Mouse (Mus musculus) hindbrain, embryonic 15.5 days (tissue): ENCODE measurements at regions not wholly inside any gene's neighbourhood (a gene's known extent, or its start where the extent isn't known, plus 50 kb on each side); places are given as distances from the start of the nearest gene placed in this dataset.

ENCODE experiments used
- ATAC-seq: fragments of 200-750 bp; cut with Nextera tagmentation; 2 replicates; pipeline ENCODE4 v1.8.0; 2017; ENCODE audit warnings: low read depth, moderate number of reproducible peaks, moderate TSS enrichment; ENCODE audit not compliant: low FRiP score
- H3K27ac ChIP-seq: fragments of 300-500 bp; sonication (generic); replicated peaks from 2 replicates; pipeline ENCODE4 v1.5.1; 2015; ENCODE audit warnings: mild to moderate bottlenecking, inconsistent platforms
- H3K27me3 ChIP-seq: fragments of 300-500 bp; sonication (generic); 2 replicates; pipeline ENCODE4 v1.6.1; 2015; ENCODE audit warnings: control low read depth, inconsistent platforms
- H3K36me3 ChIP-seq: fragments of 300-500 bp; sonication (generic); 2 replicates; pipeline ENCODE4 v1.6.1; 2015; ENCODE audit warnings: control low read depth, inconsistent platforms
- H3K4me1 ChIP-seq: fragments of 300-500 bp; sonication (generic); replicated peaks from 2 replicates; pipeline ENCODE4 v1.6.1; 2015; ENCODE audit warnings: control low read depth, inconsistent platforms
- H3K4me2 ChIP-seq: fragments of 300-500 bp; sonication (generic); 2 replicates; pipeline ENCODE4 v1.6.1; 2015; ENCODE audit warnings: moderate library complexity, mild to moderate bottlenecking, inconsistent platforms
- H3K4me3 ChIP-seq: fragments of 300-500 bp; sonication (generic); 2 replicates; pipeline ENCODE4 v1.5.1; 2015; ENCODE audit warnings: mild to moderate bottlenecking, inconsistent platforms
- H3K9ac ChIP-seq: fragments of 300-500 bp; sonication (generic); 2 replicates; pipeline ENCODE4 v1.6.1; 2015; ENCODE audit warnings: inconsistent platforms
- H3K9me3 ChIP-seq: fragments of 300-500 bp; sonication (generic); 2 replicates; pipeline ENCODE4 v1.6.1; 2016; ENCODE audit warnings: control low read depth, inconsistent platforms
- WGBS: fragments of 180-500 bp; shearing (Covaris S2); methylation state at CpG from one replicate; pipeline ENCODE4 v1.1.7; 2015; 5-methylcytosine and 5-hydroxymethylcytosine counted together

DNA sequence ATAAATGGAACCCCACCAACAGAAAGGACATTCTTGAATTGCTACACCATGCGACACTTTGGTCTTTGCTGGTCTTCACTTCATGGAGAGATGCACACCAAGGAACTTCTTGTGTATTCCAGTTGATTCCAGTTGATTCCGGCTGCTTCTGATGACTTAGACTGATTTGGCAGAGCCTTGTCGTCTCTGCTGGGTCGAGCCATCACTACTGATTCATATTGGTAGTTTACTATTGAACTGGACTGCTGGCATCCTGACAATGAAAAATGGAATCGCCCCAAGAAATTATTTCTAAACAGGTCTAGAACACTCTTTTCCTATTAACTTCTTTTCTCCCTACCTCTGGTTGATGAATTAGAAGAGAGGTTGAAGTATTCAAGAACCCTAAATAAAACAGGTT is 277.7 kb downstream of the Tbc1d1 start:
- H3K27me3 ChIP-seq = no peaks in the 10 kb centered on the region
- no peaks in the 10 kb centered on the region for H3K9me3 ChIP-seq
- H3K36me3 ChIP-seq = no peaks in the 10 kb centered on the region
- ATAC-seq = no peak
- no peak overlapping the region for H3K4me2 ChIP-seq
- H3K9ac ChIP-seq = no peak overlapping the region
- H3K4me1 ChIP-seq = no peaks in the 10 kb centered on the region
- no peak overlapping the region for H3K4me3 ChIP-seq
- WGBS = 93% methylated on average over 5 of the region's 5 CpGs
- no peak overlapping the region for H3K27ac ChIP-seq

DNA sequence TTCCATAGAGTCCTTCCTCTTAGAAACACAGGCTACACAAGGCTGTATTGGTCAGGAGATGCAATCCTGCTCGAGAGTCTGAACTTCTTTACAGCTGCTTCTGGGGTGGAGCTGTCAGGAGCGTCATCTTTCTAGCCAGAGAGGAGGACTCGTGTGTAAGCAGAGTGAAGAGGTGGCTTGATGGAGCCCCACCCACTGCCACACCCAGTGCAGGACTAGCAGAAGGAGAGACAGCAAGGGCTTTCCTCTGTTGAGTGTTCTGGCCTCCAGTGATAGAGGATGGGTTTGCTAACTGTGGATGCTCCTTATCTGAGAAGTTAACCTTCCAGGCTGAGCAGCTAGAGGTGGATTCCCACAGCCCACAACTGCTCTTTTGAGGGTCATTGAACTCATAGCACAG is 279.4 kb downstream of the Tbc1d1 start:
- H3K4me1 ChIP-seq = no peaks in the 10 kb centered on the region
- 75% methylated on average over 3 of the region's 3 CpGs for WGBS
- no peak overlapping the region for H3K9ac ChIP-seq
- H3K27me3 ChIP-seq = no peaks in the 10 kb centered on the region
- no peaks in the 10 kb centered on the region for H3K36me3 ChIP-seq
- no peak overlapping the region for H3K4me2 ChIP-seq
- no peak for ATAC-seq
- no peak overlapping the region for H3K4me3 ChIP-seq
- H3K27ac ChIP-seq = no peak overlapping the region
- no peaks in the 10 kb centered on the region for H3K9me3 ChIP-seq

DNA sequence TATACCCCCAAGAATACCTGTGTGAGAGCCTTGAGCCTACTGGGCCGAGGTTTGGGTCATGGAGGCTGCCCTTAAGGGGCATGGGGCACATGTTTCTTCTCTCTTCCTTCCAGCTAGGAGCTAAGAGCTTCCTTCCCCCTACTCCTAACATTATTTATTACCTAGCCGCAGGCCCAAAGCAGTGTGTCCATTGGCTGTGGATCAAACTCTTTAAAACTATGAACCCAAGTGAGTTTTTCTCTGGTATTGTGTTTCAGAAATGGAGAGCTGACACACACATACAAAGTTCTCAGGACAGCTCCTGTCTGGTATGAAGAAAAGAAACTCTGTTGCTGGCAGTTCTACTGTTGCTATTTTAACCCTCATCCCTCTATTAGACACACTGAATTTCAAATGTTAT is 279.9 kb downstream of the Tbc1d1 start:
- no peak for ATAC-seq
- 86% methylated on average over 2 of the region's 2 CpGs for WGBS

DNA sequence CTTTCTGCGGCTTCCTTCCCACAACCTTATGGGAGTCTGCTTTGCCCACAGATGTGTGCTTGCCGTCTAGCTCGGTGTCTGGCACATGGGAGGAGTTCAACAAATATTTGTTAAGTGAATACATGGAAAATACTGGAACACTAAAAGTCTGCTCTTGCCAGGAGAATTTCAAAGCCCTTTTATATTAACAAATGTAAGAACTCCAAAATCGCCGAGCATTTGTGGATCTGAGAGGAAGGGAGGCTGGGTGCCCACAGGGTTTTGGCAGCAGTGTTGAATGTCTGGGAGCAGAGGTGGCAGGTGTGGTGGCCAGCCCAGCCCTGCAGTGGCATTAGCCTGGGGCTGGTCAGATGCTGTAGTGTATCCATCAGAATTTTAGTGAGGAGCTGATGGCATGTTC is 281.6 kb downstream of the Tbc1d1 start:
- H3K4me1 ChIP-seq = no peaks in the 10 kb centered on the region
- ATAC-seq = no peak
- H3K27me3 ChIP-seq = no peaks in the 10 kb centered on the region
- H3K9me3 ChIP-seq = no peaks in the 10 kb centered on the region
- no peak overlapping the region for H3K4me3 ChIP-seq
- H3K36me3 ChIP-seq = no peaks in the 10 kb centered on the region
- 84% methylated on average over 5 of the region's 5 CpGs for WGBS
- H3K4me2 ChIP-seq = no peak overlapping the region
- H3K27ac ChIP-seq = no peak overlapping the region
- H3K9ac ChIP-seq = no peak overlapping the region

More for the DNA sequence above, 279.9 kb downstream of the Tbc1d1 start:
- Histone ChIP-seq H3K27ac (no peak overlapping the region), H3K36me3 (no peaks in the 10 kb centered on the region), H3K4me2 (no peak overlapping the region), H3K9me3 (no peaks in the 10 kb centered on the region), H3K27me3 (no peaks in the 10 kb centered on the region), H3K4me3 (no peak overlapping the region), H3K4me1 (no peaks in the 10 kb centered on the region), H3K9ac (no peak overlapping the region)

DNA sequence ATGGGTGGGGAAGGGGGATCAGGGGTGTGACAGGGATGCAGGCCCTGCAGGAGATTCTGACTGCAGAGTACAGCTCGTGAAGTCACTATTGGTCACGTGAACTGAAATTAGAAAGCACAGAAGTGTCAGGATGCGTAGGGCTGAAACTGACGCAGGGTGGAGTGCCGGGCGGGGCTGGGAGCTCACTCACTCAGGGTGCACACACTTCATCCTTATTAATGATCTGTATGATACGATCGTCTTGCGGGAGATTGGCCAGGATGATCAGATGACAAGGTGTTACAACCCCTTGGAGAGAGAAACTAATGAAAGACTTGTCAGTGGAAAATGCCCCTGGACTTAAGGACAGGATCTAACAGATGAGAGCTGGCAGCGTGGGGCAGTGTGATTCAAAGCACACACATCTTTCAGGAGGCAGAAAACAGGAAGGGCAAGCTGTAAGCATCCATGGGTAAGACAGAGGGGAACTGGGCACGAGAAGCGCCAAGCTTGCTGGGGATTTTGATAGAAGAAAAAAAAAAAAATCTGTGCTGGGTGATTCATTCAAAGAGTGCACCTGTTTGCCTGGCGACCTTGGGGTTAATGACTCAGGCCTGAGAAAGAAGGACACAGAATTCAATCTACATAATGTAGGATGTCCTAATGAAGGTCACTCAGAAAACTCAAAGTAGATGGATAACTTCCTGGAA is 282.5 kb downstream of the Tbc1d1 start:
- Histone ChIP-seq H3K4me1 (no peaks in the 10 kb centered on the region), H3K27ac (no peak overlapping the region), H3K9ac (no peak overlapping the region), H3K36me3 (no peaks in the 10 kb centered on the region), H3K27me3 (no peaks in the 10 kb centered on the region), H3K4me2 (no peak overlapping the region), H3K9me3 (no peaks in the 10 kb centered on the region), H3K4me3 (no peak overlapping the region)
- WGBS = 76% methylated on average over 13 of the region's 13 CpGs
- ATAC-seq = no peak

DNA sequence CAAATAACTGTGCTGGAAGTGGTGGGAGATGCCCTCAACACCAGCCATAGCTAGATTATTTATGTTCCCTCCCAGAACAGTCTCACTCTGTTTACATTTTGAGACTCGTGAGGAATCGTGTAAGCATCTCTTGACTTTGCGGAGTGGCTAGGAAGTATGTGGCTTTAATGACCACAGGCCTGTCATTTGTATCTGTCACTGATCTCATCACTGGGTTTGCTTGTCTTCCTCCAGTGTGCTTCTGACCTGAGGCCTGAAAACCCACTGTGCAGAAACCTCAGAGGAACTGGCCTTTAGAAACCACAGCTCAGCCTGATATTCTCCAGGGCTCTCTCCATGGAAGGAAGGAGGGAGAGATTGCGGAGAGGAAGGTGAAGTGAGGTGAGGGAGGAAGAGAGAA is 291.7 kb downstream of the Tbc1d1 start:
- no peak for ATAC-seq
- Histone ChIP-seq H3K4me1 (peaks cover 3% of the 10 kb centered on the region; the same call in 1 of the 2 replicates), H3K27me3 (no peaks in the 10 kb centered on the region), H3K4me3 (no peak overlapping the region), H3K27ac (no peak overlapping the region), H3K36me3 (no peaks in the 10 kb centered on the region), H3K9me3 (no peaks in the 10 kb centered on the region), H3K9ac (no peak overlapping the region), H3K4me2 (no peak overlapping the region)
- 73% methylated on average over 4 of the region's 4 CpGs for WGBS

DNA sequence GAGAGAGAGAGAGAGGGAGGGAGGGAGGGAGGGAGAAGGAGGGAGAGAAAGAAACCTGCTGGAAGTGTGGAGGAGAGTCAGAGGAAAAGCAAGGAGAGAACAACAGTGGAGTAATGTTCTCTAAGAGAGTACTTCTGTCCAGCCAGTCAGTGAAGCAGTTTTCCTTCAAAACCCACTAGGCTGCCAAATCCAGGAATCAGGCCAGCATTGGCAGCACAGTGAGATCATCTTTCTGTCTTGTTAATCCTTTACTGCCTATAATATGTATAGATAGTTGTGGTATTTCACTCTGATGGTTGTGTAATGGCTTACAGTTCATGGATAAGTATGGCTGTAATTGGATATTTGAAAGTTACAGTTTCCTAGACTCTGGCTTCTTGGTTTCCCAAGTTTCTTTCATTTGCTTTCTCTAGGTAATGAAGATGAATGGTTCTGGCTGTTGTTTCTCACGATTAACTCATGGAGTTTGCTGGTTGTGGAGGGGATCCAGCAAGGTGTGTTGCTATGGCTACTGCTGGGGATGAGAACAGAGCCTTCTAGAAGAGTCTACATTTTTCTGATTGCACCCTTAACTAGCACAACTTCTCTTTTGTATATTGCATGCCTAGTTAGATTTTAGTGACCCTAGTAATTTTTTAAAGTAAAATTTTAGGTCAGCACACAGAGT is 296.7 kb downstream of the Tbc1d1 start:
- H3K9ac ChIP-seq = no peak overlapping the region
- H3K27me3 ChIP-seq = no peaks in the 10 kb centered on the region
- H3K36me3 ChIP-seq = no peaks in the 10 kb centered on the region
- peaks cover 5% of the 10 kb centered on the region; the same call in 1 of the 2 replicates for H3K4me1 ChIP-seq
- H3K27ac ChIP-seq = no peak overlapping the region
- no peak for ATAC-seq
- WGBS = 11% methylated on average over 1 of the region's 1 CpGs
- H3K9me3 ChIP-seq = no peaks in the 10 kb centered on the region
- no peak overlapping the region for H3K4me3 ChIP-seq
- H3K4me2 ChIP-seq = no peak overlapping the region

DNA sequence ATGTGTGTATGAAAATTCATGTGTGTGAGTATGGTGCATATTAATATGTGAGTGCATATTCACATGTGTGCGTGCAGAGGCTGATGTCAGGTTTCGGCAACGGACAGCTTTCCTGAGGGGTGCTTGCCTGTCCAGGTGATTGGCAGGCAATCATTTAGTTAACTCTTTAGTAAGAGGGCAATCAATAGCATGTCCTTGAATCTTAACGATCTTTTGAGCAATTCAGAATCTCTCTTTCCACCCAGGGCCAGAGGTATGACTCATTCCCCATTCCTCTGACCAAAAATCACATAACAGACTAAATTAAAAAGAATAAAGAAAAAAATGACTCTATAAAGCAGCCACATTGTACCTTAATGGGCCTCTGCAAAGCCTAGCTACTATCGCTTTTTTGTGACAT is 303.7 kb downstream of the Tbc1d1 start:
- H3K9me3 ChIP-seq = no peaks in the 10 kb centered on the region
- no peaks in the 10 kb centered on the region for H3K27me3 ChIP-seq
- WGBS = 80% methylated on average over 5 of the region's 5 CpGs
- H3K36me3 ChIP-seq = no peaks in the 10 kb centered on the region
- H3K9ac ChIP-seq = no peak overlapping the region
- H3K27ac ChIP-seq = no peak overlapping the region
- H3K4me1 ChIP-seq = no peaks in the 10 kb centered on the region
- no peak overlapping the region for H3K4me2 ChIP-seq
- ATAC-seq = no peak
- H3K4me3 ChIP-seq = no peak overlapping the region

DNA sequence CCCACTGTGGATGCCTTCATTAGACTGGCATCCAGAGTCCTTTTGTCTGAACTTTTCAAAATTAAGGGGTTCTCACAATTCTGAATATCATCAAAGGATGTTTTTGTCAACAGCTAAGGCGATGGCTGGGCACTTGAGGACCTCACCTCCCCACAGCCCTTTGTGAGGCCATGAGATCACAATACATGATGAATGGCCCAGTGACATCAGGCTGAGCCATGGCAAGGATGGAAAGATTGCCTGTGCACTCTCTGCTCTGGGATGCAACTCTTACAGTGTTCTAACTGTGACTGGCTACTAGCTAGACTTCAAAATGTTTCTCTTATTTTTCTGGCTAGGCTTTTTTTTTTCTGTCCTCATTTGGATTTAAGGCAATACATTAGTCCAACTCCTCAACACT is 304.8 kb downstream of the Tbc1d1 start:
- Histone ChIP-seq H3K9me3 (no peaks in the 10 kb centered on the region), H3K4me3 (no peak overlapping the region), H3K9ac (no peak overlapping the region), H3K4me2 (no peak overlapping the region), H3K27ac (no peak overlapping the region), H3K4me1 (no peaks in the 10 kb centered on the region), H3K27me3 (no peaks in the 10 kb centered on the region), H3K36me3 (no peaks in the 10 kb centered on the region)
- ATAC-seq = no peak
- WGBS = 50% methylated on average over 1 of the region's 1 CpGs

DNA sequence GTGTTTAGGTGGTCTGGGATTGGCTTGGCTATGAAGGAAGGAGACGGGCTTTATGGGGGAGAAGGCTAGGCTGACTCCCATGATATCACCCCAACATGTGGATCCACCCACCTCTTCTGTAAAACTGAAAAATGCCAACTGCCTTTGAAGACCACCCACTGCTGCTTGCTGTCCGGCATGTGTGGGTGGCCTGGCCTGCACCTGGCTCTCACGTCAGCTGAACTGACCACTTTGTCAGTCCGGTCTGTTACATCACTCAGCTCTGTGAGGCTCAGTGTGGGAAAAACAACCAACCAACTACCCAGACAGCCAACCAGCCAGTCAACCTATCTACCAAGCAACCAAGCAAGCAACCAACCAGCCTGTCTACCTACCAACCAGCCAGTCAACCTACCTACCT is 305.5 kb downstream of the Tbc1d1 start:
- 82% methylated on average over 4 of the region's 4 CpGs for WGBS
- H3K27ac ChIP-seq = no peak overlapping the region
- H3K9me3 ChIP-seq = no peaks in the 10 kb centered on the region
- no peak overlapping the region for H3K4me2 ChIP-seq
- ATAC-seq = no peak
- no peaks in the 10 kb centered on the region for H3K27me3 ChIP-seq
- no peak overlapping the region for H3K9ac ChIP-seq
- no peaks in the 10 kb centered on the region for H3K36me3 ChIP-seq
- H3K4me1 ChIP-seq = no peaks in the 10 kb centered on the region
- no peak overlapping the region for H3K4me3 ChIP-seq

DNA sequence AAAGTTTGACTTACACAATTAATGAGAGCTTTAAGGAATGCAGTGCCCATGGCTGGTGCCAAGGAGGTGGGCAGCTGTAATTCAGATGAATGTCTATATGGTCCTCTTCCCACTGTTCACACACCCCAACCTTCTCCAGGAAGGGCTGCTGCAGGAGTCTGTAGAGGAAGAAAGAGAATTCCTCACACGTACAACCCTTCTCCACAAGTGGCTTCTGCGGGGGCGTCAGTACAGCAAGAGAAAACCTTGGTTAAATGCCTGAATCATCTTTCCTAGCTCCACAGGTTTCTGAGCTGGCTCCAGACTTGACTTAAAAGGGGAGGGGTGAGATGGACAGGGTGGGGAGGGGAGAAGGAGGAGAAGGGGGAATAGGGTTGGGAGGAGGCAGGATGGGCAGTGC is 306.3 kb downstream of the Tbc1d1 start:
- WGBS = 80% methylated on average over 3 of the region's 3 CpGs
- Histone ChIP-seq H3K4me3 (no peak overlapping the region), H3K27ac (no peak overlapping the region), H3K36me3 (no peaks in the 10 kb centered on the region), H3K9ac (no peak overlapping the region), H3K9me3 (no peaks in the 10 kb centered on the region), H3K4me2 (no peak overlapping the region), H3K4me1 (no peaks in the 10 kb centered on the region), H3K27me3 (no peaks in the 10 kb centered on the region)
- no peak for ATAC-seq

DNA sequence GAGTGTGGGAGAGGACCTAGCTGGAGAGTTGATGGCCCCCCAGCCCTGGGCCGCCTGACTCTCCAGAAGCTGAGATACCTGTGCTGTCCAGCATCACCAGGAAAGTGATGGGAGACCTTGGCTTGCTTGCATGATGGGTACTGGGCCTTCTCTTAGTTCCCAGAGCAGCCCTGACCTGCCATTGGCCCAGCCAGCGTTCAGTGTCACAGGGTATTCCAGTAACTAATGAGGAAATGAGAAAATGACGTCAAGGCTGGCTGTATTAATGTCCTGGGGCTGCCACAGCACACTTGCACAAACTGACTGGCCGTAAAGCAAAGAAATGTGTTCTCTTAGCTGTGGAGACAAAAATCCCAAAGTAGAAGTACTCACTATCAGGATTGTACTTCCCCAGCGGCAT is 307.5 kb downstream of the Tbc1d1 start:
- ATAC-seq = no peak
- H3K4me1 ChIP-seq = no peaks in the 10 kb centered on the region
- H3K27ac ChIP-seq = no peak overlapping the region
- no peak overlapping the region for H3K4me2 ChIP-seq
- H3K27me3 ChIP-seq = no peaks in the 10 kb centered on the region
- 75% methylated on average over 5 of the region's 5 CpGs for WGBS
- H3K4me3 ChIP-seq = no peak overlapping the region
- H3K9me3 ChIP-seq = no peaks in the 10 kb centered on the region
- H3K36me3 ChIP-seq = no peaks in the 10 kb centered on the region
- no peak overlapping the region for H3K9ac ChIP-seq

DNA sequence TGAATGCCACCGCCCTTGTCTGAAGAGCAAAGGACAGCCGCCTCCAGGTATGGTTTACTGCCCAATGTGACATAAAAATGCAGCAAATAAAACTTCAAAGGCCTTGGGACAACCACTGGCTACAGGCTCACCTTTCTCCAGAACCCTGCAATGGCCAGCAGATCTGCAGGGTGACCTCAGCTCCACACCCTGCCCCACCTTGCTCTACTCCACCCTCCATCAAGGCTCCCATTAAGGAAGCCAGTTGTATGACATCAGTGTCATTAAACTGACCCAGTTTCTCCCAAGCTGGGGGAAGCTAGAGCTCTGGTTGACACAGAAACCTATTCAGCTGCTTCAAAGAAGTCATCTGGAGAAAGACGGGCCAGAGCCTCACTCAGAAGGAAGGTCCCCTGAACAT is 310.2 kb downstream of the Tbc1d1 start:
- Histone ChIP-seq H3K9ac (no peak overlapping the region), H3K27me3 (no peaks in the 10 kb centered on the region), H3K27ac (no peak overlapping the region), H3K4me2 (no peak overlapping the region), H3K4me3 (no peak overlapping the region), H3K4me1 (no peaks in the 10 kb centered on the region), H3K9me3 (no peaks in the 10 kb centered on the region), H3K36me3 (no peaks in the 10 kb centered on the region)
- no peak for ATAC-seq
- 96% methylated on average over 3 of the region's 3 CpGs for WGBS
